Mouse (Mus musculus) neural tube, embryonic 13.5 days (tissue): ENCODE results near the gene Ikbip. TPM values are rescaled to one million over a fixed set of nuclear protein-coding genes. Genes with fewer than 3 reads are reported as not detected.

Experiments used
- ATAC-seq: fragments of 200-750 bp; cut with Nextera tagmentation; 2 replicates; pipeline ENCODE4 v1.8.0; 2017; ENCODE audit warnings: low read depth, mild to moderate bottlenecking, moderate TSS enrichment, moderate library complexity
- H3K27ac ChIP-seq: fragments of 300-500 bp; sonication (generic); replicated peaks from 2 replicates; pipeline ENCODE4 v1.5.1; 2015; ENCODE audit warnings: moderate library complexity, mild to moderate bottlenecking, inconsistent platforms
- H3K27me3 ChIP-seq: fragments of 300-500 bp; sonication (generic); 2 replicates; pipeline ENCODE4 v1.6.1; 2015; ENCODE audit warnings: mild to moderate bottlenecking, inconsistent platforms
- H3K36me3 ChIP-seq: fragments of 300-500 bp; sonication (generic); 2 replicates; pipeline ENCODE4 v1.6.1; 2015; ENCODE audit warnings: mild to moderate bottlenecking, inconsistent platforms
- H3K4me1 ChIP-seq: fragments of 300-500 bp; sonication (generic); replicated peaks from 2 replicates; pipeline ENCODE4 v1.6.1; 2015; ENCODE audit warnings: inconsistent platforms
- H3K4me2 ChIP-seq: fragments of 300-500 bp; sonication (generic); 2 replicates; pipeline ENCODE4 v1.6.1; 2015; ENCODE audit warnings: inconsistent platforms, mild to moderate bottlenecking, moderate library complexity
- H3K4me3 ChIP-seq: fragments of 300-500 bp; sonication (generic); 2 replicates; pipeline ENCODE4 v1.5.1; 2015; ENCODE audit warnings: mild to moderate bottlenecking, inconsistent platforms
- H3K9ac ChIP-seq: fragments of 300-500 bp; sonication (generic); 2 replicates; pipeline ENCODE4 v1.6.1; 2015; ENCODE audit warnings: moderate library complexity, mild to moderate bottlenecking, inconsistent platforms
- H3K9me3 ChIP-seq: fragments of 300-500 bp; sonication (generic); 2 replicates; pipeline ENCODE4 v1.6.1; 2016; ENCODE audit warnings: inconsistent platforms
- WGBS: fragments of 180-500 bp; shearing (Covaris S2); methylation state at CpG from one replicate; pipeline ENCODE4 v1.1.7; 2015; 5-methylcytosine and 5-hydroxymethylcytosine counted together
- polyA plus RNA-seq: library from polyadenylated mRNA; unstranded; fragments of >200 nt; fragmentation: Nextera tagmentation; extraction: Ambion mirVana; gene quantifications from 2 replicates; pipeline ENCODE4 v1.2.1, GENCODE M21; 2015

The Ikbip gene
- polyA plus RNA-seq, 1 experiment from 2014 or later = 23.5 TPM

GRCm38 (mm10) chr10:91142654-91143191 is 60.0 kb downstream of the Ikbip start:
- no peak overlapping the region for H3K4me2 ChIP-seq
- H3K36me3 ChIP-seq = peaks cover 21% of the 10 kb centered on the region
- no peak overlapping the region for H3K27ac ChIP-seq
- H3K27me3 ChIP-seq = no peaks in the 10 kb centered on the region
- H3K9ac ChIP-seq = no peak overlapping the region
- no peaks in the 10 kb centered on the region for H3K9me3 ChIP-seq
- 76% methylated on average over 10 of the region's 10 CpGs for WGBS
- no peak for ATAC-seq
- no peak overlapping the region for H3K4me3 ChIP-seq
- H3K4me1 ChIP-seq = no peaks in the 10 kb centered on the region

- no peak for ATAC-seq
- Histone ChIP-seq H3K27me3 (no peaks in the 10 kb centered on the region), H3K4me2 (no peak overlapping the region), H3K9ac (no peak overlapping the region), H3K9me3 (no peaks in the 10 kb centered on the region), H3K27ac (no peak overlapping the region), H3K4me1 (no peaks in the 10 kb centered on the region), H3K36me3 (peaks cover 25% of the 10 kb centered on the region), H3K4me3 (no peak overlapping the region)
- 79% methylated on average over 18 of the region's 18 CpGs for WGBS
These were observed 60.8 kb downstream of the Ikbip start for GRCm38 (mm10) chr10:91143313-91144230.

- no peaks in the 10 kb centered on the region for H3K9me3 ChIP-seq
- no peak overlapping the region for H3K9ac ChIP-seq
- no peak overlapping the region for H3K4me2 ChIP-seq
- no peak overlapping the region for H3K27ac ChIP-seq
- 93% methylated on average over 7 of the region's 7 CpGs for WGBS
- ATAC-seq = no peak
- H3K4me3 ChIP-seq = no peak overlapping the region
- H3K27me3 ChIP-seq = no peaks in the 10 kb centered on the region
- H3K4me1 ChIP-seq = no peaks in the 10 kb centered on the region
- H3K36me3 ChIP-seq = peaks cover 42% of the 10 kb centered on the region
These were observed 62.7 kb downstream of the Ikbip start for GRCm38 (mm10) chr10:91145413-91145812.

Other genes with a start within 250 kb of the Ikbip start
- gene Apaf1, start 170 bp upstream of the Ikbip start, polyA plus RNA-seq = 16.2 and 18.4 TPM in 2 replicates
- gene Slc25a3, start 41.1 kb downstream of the Ikbip start, polyA plus RNA-seq = 521 and 534 TPM in 2 replicates
- 111 and 141 TPM in 2 replicates for gene Tmpo, start 98.4 kb downstream of the Ikbip start, polyA plus RNA-seq